Mouse (Mus musculus): ENCODE data around the gene Pbx1.

- no peak for TF ChIP-seq CTCF (IDR thresholded peaks at IDR 0.05; ENCODE audit: low read depth)
- no peak for TF ChIP-seq EP300 (IDR thresholded peaks at IDR 0.05; ENCODE audit: low read depth)
Observed at GRCm38 (mm10) chr1:168293673-168294072, 138.4 kb downstream of the Pbx1 start.
